Mouse (Mus musculus) frontal cortex, postnatal 36 days (tissue): ENCODE results near the gene Hist1h1a.
A peak's percentile ranks its signal among the peaks of the same experiment; 100 is the strongest.
"Not testable (repeated sequence)": the region's sequence is repeated elsewhere in the genome, so short reads cannot be mapped to it uniquely, and the experiment has no call there.

ENCODE experiments used
- DNase-seq, 2 experiments: peaks; one replicate each; pipeline ENCODE4 v3.0.0; 2022; ENCODE audit warnings: low spot score in 2 of 2

Gene Hist1h1a

GRCm38 (mm10) chr13:23760240-23760971 lies 3.1 kb upstream of the Hist1h1a start:
- no peak for DNase-seq

GRCm38 (mm10) chr13:23760972-23761864 lies 2.2 kb upstream of the Hist1h1a start, which contains the start of gene Hist1h4a:
Gene Hist1h4a (minus strand): TSS chr13:23761230.
- peak; percentile 99 for DNase-seq

- DNase-seq = peak; percentile 58 to 83
Measured at GRCm38 (mm10) chr13:23761871-23762821, 1.3 kb upstream of the Hist1h1a start, which contains the start of gene Hist1h3a. Gene Hist1h3a (minus strand): TSS chr13:23762386.

- no peak for DNase-seq
Measured at GRCm38 (mm10) chr13:23763242-23763585, 252 bp upstream of the Hist1h1a start.

- no peak for DNase-seq
Measured at GRCm38 (mm10) chr13:23764324-23765171, 1.1 kb downstream of the Hist1h1a start.

DNA sequence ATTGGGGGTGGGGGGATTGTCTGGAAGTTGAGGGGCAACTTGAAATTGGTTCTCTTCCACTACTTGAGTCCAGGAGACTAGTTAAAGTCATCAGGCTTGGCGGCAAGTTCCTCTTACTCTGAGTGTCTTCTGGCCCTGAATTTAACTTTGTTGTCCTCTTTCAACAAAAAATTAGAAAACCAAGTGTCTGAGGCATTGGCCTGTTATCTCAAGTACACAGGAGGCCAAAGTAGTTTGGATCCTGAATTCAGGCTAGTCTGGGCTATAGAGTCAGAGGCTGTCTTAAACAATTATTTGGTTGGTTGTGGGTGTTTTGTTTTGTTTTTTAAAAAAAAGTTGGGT lies 1.7 kb downstream of the Hist1h1a start:
- DNase-seq = no peak

DNA sequence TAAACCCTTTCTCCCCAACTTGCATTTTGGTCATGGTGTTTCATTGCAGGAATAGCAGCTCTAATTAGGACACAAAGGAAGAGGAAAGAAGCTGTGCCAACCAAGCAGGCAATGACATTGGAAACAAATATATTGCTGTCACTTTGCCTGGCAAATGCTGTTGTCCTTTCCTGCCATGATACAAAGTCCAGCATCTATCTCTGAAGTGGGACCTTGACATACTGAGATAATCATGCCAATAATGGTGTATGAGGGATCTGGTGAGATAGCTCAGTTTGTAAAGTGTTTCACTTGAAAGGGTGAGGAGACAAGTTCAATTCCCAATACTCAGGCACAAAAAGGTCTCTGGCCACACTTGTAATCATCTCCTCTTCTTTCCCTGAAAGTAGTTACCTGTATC lies 3.3 kb downstream of the Hist1h1a start:
- no peak for DNase-seq

DNA sequence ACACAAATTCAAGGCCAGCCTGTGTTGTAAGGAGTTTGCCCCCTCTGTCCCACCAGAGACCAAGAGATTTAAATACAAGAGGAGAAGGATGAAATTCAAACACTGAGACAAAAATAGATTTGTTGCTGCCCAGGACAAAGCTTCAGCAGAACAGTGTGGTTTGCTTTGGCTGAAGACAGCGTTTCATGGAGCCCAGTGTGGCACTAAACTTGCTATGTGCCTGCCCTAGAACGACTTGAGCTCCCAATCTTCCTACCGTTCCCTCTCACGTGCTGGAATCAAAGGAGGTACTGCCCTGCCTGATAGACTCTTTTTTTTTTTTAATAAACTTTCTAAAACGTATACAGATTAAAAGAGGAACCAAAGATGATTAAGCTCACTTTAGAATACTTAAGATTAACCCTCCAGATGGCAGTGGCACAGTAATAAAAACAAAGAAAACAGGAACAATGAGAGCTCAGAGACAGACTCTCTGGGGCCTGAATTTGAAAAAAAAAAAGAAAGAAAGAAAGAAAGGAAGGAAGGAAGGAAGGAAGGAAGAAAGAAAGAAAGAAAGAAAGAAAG lies 5.5 kb downstream of the Hist1h1a start:
- no peak for DNase-seq

DNA sequence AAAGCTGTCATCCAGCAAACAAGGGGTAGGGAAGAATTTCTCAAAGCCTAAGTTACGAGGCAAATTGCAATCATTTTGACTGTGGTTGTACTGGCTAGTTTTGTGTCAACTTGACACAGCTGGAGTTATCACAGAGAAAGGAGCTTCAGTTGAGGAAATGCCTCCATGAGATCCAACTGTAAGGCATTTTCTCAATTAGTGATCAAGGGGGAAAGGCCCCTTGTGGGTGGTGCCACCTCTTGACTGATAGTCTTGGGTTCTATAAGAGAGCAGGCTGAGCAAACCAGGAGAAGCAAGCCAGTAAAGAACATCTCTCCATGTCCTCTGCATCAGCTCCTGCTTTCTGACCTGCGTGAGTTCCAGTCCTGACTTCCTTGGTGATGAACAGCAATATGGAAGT lies 6.1 kb downstream of the Hist1h1a start, which contains the start of gene Trim38:
Gene Trim38, plus strand, starts transcription at position 301 of the 400 bp plus-strand sequence.
- not testable (repeated sequence) for DNase-seq

DNA sequence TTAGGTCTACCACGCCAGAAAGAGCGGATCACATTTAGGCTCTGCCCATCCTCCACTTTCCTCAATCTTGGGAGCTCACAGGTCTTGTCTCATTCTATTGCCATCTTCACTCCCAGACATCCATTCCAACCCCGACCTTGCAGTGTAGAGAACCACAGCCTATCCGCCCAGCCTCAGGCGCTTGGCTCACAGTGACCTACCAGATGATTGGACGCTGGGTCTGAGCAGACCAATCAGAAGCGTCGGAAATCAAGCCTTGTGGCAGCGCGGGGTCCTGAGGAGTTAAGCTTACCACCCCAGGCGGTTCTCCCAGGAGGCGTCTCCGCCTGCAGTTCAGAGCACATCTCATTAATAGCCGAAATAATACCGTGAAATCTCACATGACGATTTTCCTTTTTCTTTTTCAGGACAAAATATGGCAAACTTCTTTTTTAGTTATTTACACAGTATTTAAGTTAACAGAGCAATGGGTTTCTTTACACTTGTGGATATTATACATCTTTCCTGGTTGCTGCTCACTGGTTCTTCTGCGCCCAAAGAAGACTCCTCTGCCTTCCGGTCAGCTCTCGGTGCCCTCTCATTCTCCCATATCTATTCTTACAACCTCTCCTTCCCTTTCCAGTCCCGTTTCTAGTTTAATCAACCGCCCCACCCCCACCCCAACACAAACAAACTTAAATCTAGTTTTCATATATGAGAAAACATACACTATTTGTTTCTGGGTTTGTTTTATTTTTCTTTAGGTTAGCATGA lies 9.3 kb downstream of the Hist1h1a start:
- DNase-seq = peak; percentile 44 to 53

DNA sequence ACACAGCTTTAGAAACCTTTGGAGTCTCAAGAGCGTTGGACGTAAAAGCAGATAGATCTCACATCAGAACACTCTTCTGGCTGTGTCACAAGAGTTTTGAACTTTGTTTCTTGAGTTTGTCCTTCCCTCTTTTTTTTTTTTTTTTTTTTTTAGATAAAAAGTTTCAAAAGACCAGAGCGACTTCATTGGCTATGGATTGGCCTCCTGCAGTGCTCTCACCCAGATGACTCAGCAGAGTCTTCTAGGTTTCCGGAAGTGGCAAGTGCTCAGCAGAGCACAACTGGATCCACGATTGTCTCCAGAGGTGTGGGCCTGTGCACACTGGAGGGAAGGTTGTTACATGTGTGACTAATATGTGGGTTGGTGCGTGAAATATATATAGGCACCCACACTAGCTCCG lies 14.9 kb downstream of the Hist1h1a start:
- DNase-seq = no peak

DNA sequence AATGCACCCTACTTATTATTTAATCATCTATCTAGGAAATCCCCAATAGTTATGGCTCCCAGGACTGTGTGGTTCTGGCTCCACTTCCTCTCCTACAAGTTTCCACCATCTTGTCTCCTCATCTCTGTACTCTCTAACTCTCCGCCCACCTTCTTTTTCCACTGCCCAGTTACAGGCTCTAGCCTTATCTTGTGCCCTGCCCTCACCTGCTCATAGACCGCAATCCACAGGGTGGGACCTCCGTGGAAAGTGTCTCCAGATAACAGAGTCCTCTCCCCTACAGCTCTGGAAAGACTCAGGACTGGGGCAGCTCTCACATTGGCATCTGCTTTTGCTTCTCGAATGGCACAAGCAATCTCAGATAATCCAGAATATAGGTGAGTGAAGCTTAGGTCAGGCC lies 15.6 kb downstream of the Hist1h1a start:
- DNase-seq = no peak

DNA sequence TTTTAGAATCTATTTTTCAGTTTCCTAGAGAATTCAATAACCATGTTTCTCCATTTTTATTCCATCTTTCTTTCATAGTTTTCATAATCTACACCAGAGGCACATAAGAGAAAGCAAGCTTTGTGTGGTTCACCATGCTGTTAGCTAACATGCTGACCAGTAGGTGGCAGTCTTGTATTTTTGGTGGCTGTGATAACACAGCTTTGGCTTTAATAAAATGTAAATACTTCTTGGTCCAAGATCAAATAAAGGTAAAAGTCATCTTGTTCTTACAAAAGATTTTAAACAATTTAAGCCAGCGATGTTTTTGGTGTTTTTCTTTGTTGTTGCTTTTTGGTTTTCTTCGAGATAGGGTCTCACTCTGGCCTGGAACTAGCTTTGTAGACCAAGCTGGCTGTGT lies 29.1 kb downstream of the Hist1h1a start:
- DNase-seq = peak; percentile 20 to 60

DNA sequence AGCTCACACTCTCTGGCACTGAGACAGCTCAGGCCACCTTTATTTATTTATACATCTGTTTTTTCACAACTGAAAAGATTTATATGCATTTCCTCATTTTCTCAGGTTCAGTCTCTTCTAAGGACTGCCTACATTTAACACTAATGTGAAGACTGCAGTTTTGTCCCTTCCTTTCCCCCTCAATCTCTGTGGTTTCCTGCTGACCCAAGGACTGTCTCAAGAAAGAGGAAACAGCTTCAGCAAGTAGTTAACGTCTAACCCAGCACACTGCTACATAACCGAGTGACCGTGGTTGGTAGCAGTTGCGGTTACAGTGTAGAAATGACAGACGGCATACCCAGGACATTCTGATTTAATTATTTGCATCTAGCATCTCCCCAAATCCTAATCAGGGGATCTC lies 35.9 kb downstream of the Hist1h1a start:
- DNase-seq = no peak

GRCm38 (mm10) chr13:23804532-23804931 lies 41.1 kb downstream of the Hist1h1a start:
- no peak for DNase-seq

DNA sequence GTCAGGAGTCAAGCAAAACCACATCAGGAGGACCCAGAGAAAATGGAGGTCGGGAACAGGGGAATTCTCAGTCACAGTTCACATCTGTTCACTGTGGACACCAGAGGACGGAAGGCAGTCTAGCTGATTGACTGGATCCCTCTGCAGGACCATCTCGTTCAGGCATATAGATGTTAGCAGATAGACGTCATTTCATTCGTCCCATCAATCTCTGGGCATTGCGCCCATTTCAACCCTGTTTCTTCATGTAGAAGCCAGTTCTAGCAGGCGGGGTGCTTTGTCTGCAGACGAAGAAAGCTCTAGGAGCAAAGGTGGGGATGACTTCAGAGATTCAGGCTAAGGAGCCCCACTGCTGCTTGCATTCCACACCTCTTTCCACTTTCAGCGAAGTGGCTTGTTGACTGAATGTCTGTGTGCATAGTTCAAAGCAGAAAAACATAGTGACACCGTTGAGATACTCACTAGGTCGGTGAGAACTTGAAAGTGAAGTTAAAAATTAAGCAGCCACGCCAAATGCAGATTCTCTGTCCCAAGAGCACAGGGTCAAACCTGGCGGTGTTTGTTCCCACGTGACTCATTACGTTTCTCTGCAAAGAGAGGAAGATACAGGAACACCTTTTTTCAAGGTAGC lies 43.1 kb downstream of the Hist1h1a start, which contains the start of gene Slc17a2:
Gene Slc17a2, plus strand, starts transcription at position 572 of the 631 bp plus-strand sequence.
- DNase-seq = no peak
